Mouse (Mus musculus): ENCODE measurements around the gene Mllt1. TPM values are rescaled to one million over a fixed set of nuclear protein-coding genes. Genes with fewer than 3 reads are reported as not detected.

The Mllt1 gene
- polyA plus RNA-seq, 1 experiment from 2014 or later: 21.3 TPM

GRCm38 (mm10) chr17:56906166-56906565 is 29.0 kb downstream of the Mllt1 start:
- Histone ChIP-seq H3K9me3 (ENCODE audit: control insufficient read depth, low read length) (no peaks in the 10 kb centered on the region), H3K27me3 (replicated peaks; ENCODE audit: control insufficient read depth, insufficient read depth, low read length) (no peaks in the 10 kb centered on the region), H3K4me1 (replicated peaks; ENCODE audit: control insufficient read depth, insufficient read depth, low read length) (peaks cover 3% of the 10 kb centered on the region; the same call in 1 of the 2 replicates), H3K9ac (ENCODE audit: low read depth, low read length) (no peak overlapping the region), H3K4me2 (no peak overlapping the region), H3K27ac (ENCODE audit: low read depth, low read length) (no peak overlapping the region), H3K36me3 (ENCODE audit: control insufficient read depth, insufficient read depth, low read length) (peaks cover 28% of the 10 kb centered on the region), H3K4me3 (ENCODE audit: low read depth, low read length) (no peak overlapping the region)
- ATAC-seq (replicated peaks; ENCODE audit: low FRiP score) (no peak), DNase-seq (ENCODE audit: low spot score) (no peak)
- 86% methylated on average over 3 of the region's 3 CpGs for WGBS

- H3K4me1 ChIP-seq (replicated peaks; ENCODE audit: control insufficient read depth, insufficient read depth, low read length): peaks cover 3% of the 10 kb centered on the region; the same call in 1 of the 2 replicates
- no peak overlapping the region for H3K9ac ChIP-seq (ENCODE audit: low read depth, low read length)
- 86% methylated on average over 5 of the region's 5 CpGs for WGBS
- H3K27me3 ChIP-seq (replicated peaks; ENCODE audit: control insufficient read depth, insufficient read depth, low read length): no peaks in the 10 kb centered on the region
- DNase-seq (ENCODE audit: low spot score): no peak
- H3K27ac ChIP-seq (ENCODE audit: low read depth, low read length): no peak overlapping the region
- no peak overlapping the region for H3K4me3 ChIP-seq (ENCODE audit: low read depth, low read length)
- H3K36me3 ChIP-seq (ENCODE audit: control insufficient read depth, insufficient read depth, low read length): peaks cover 36% of the 10 kb centered on the region
- no peaks in the 10 kb centered on the region for H3K9me3 ChIP-seq (ENCODE audit: control insufficient read depth, low read length)
- ATAC-seq (replicated peaks; ENCODE audit: low FRiP score): no peak
- no peak overlapping the region for H3K4me2 ChIP-seq
Observed at GRCm38 (mm10) chr17:56902698-56903097, 32.5 kb downstream of the Mllt1 start.

- Histone ChIP-seq H3K4me3 (ENCODE audit: low read depth, low read length) (no peak overlapping the region), H3K9me3 (ENCODE audit: control insufficient read depth, low read length) (no peaks in the 10 kb centered on the region), H3K27ac (ENCODE audit: low read depth, low read length) (no peak overlapping the region), H3K36me3 (ENCODE audit: control insufficient read depth, insufficient read depth, low read length) (peaks cover 53% of the 10 kb centered on the region), H3K4me1 (replicated peaks; ENCODE audit: control insufficient read depth, insufficient read depth, low read length) (no peaks in the 10 kb centered on the region), H3K27me3 (replicated peaks; ENCODE audit: control insufficient read depth, insufficient read depth, low read length) (no peaks in the 10 kb centered on the region), H3K4me2 (no peak overlapping the region), H3K9ac (ENCODE audit: low read depth, low read length) (no peak overlapping the region)
- WGBS: 84% methylated on average over 7 of the region's 7 CpGs
- peak; percentile 72 for DNase-seq (ENCODE audit: low spot score)
- ATAC-seq (replicated peaks; ENCODE audit: low FRiP score): peak; percentile 75
Observed at GRCm38 (mm10) chr17:56897630-56898195, 37.5 kb downstream of the Mllt1 start.

- Histone ChIP-seq H3K9me3 (ENCODE audit: control insufficient read depth, low read length) (no peaks in the 10 kb centered on the region), H3K4me2 (no peak overlapping the region), H3K4me1 (replicated peaks; ENCODE audit: control insufficient read depth, insufficient read depth, low read length) (no peaks in the 10 kb centered on the region), H3K36me3 (ENCODE audit: control insufficient read depth, insufficient read depth, low read length) (peaks cover 53% of the 10 kb centered on the region), H3K4me3 (ENCODE audit: low read depth, low read length) (no peak overlapping the region), H3K27me3 (replicated peaks; ENCODE audit: control insufficient read depth, insufficient read depth, low read length) (no peaks in the 10 kb centered on the region), H3K27ac (ENCODE audit: low read depth, low read length) (no peak overlapping the region), H3K9ac (ENCODE audit: low read depth, low read length) (no peak overlapping the region)
- 89% methylated on average over 6 of the region's 6 CpGs for WGBS
- no peak for ATAC-seq (replicated peaks; ENCODE audit: low FRiP score)
- no peak for DNase-seq (ENCODE audit: low spot score)
Observed at GRCm38 (mm10) chr17:56896513-56897129, 38.6 kb downstream of the Mllt1 start.

- Histone ChIP-seq H3K9me3 (ENCODE audit: control insufficient read depth, low read length) (no peaks in the 10 kb centered on the region), H3K27me3 (replicated peaks; ENCODE audit: control insufficient read depth, insufficient read depth, low read length) (no peaks in the 10 kb centered on the region), H3K9ac (ENCODE audit: low read depth, low read length) (no peak overlapping the region), H3K4me2 (no peak overlapping the region), H3K4me1 (replicated peaks; ENCODE audit: control insufficient read depth, insufficient read depth, low read length) (no peaks in the 10 kb centered on the region), H3K36me3 (ENCODE audit: control insufficient read depth, insufficient read depth, low read length) (peaks cover 54% of the 10 kb centered on the region), H3K27ac (ENCODE audit: low read depth, low read length) (no peak overlapping the region), H3K4me3 (ENCODE audit: low read depth, low read length) (no peak overlapping the region)
- ATAC-seq (replicated peaks; ENCODE audit: low FRiP score): no peak
- no peak for DNase-seq (ENCODE audit: low spot score)
- whole genome bisulfite sequencing: 91% methylated on average over 9 of the region's 9 CpGs
Observed at GRCm38 (mm10) chr17:56895368-56895918, 39.8 kb downstream of the Mllt1 start.

DNA sequence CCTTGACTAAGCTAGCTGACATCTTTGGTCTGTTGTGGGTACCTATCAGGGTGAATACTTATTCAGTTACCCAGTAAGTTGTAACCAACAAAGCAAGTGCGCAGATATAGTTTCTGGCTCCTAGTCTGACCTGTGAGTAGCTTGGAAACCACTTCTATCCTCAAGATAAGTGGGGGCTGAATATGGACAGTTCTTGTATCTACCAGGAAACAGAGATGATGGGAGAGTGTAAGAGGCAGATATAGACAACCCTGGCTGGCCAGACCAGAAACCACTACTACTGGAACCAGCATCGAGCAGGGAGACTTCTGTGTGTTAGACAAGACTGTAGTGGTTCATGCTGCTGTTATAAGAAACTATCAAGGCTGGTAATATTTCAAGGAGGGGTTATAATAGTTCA is 45.2 kb downstream of the Mllt1 start:
- H3K9ac ChIP-seq (ENCODE audit: low read depth, low read length): no peak overlapping the region
- 55% methylated on average over 2 of the region's 2 CpGs for WGBS
- H3K4me1 ChIP-seq (replicated peaks; ENCODE audit: control insufficient read depth, insufficient read depth, low read length): no peaks in the 10 kb centered on the region
- H3K4me3 ChIP-seq (ENCODE audit: low read depth, low read length): no peak overlapping the region
- no peak; the same call in 1 of the 2 replicates for ATAC-seq (replicated peaks; ENCODE audit: low FRiP score)
- H3K27ac ChIP-seq (ENCODE audit: low read depth, low read length): no peak overlapping the region
- H3K4me2 ChIP-seq: no peak overlapping the region
- 0 out of 2 replicates have a peak, but pooled peaks cover 2% of the 10 kb centered on the region for H3K9me3 ChIP-seq (ENCODE audit: control insufficient read depth, low read length)
- H3K36me3 ChIP-seq (ENCODE audit: control insufficient read depth, insufficient read depth, low read length): peaks cover 26% of the 10 kb centered on the region
- no peaks in the 10 kb centered on the region for H3K27me3 ChIP-seq (replicated peaks; ENCODE audit: control insufficient read depth, insufficient read depth, low read length)
- no peak for DNase-seq (ENCODE audit: low spot score)

GRCm38 (mm10) chr17:56888050-56888449 is 47.2 kb downstream of the Mllt1 start:
- no peak for DNase-seq (ENCODE audit: low spot score)
- no peak overlapping the region for H3K4me3 ChIP-seq (ENCODE audit: low read depth, low read length)
- no peak overlapping the region for H3K4me2 ChIP-seq
- no peak overlapping the region for H3K27ac ChIP-seq (ENCODE audit: low read depth, low read length)
- H3K27me3 ChIP-seq (replicated peaks; ENCODE audit: control insufficient read depth, insufficient read depth, low read length): no peaks in the 10 kb centered on the region
- no peaks in the 10 kb centered on the region; the same call in 1 of the 2 replicates for H3K4me1 ChIP-seq (replicated peaks; ENCODE audit: control insufficient read depth, insufficient read depth, low read length)
- H3K9ac ChIP-seq (ENCODE audit: low read depth, low read length): no peak overlapping the region
- no peak for ATAC-seq (replicated peaks; ENCODE audit: low FRiP score)
- H3K36me3 ChIP-seq (ENCODE audit: control insufficient read depth, insufficient read depth, low read length): peaks cover 12% of the 10 kb centered on the region; the same call in 1 of the 2 replicates
- WGBS: 85% methylated on average over 2 of the region's 3 CpGs
- 0 out of 2 replicates have a peak, but pooled peaks cover 2% of the 10 kb centered on the region for H3K9me3 ChIP-seq (ENCODE audit: control insufficient read depth, low read length)

- no peaks in the 10 kb centered on the region for H3K27me3 ChIP-seq (replicated peaks; ENCODE audit: control insufficient read depth, insufficient read depth, low read length)
- no peaks in the 10 kb centered on the region for H3K36me3 ChIP-seq (ENCODE audit: control insufficient read depth, insufficient read depth, low read length)
- H3K27ac ChIP-seq (ENCODE audit: low read depth, low read length): no peak overlapping the region
- H3K9ac ChIP-seq (ENCODE audit: low read depth, low read length): no peak overlapping the region
- no peak overlapping the region for H3K4me3 ChIP-seq (ENCODE audit: low read depth, low read length)
- no peak overlapping the region for H3K4me2 ChIP-seq
- WGBS: 76% methylated on average over 17 of the region's 17 CpGs
- DNase-seq (ENCODE audit: low spot score) (no peak), ATAC-seq (replicated peaks; ENCODE audit: low FRiP score) (no peak)
- H3K9me3 ChIP-seq (ENCODE audit: control insufficient read depth, low read length): 0 out of 2 replicates have a peak, but pooled peaks cover 2% of the 10 kb centered on the region
- H3K4me1 ChIP-seq (replicated peaks; ENCODE audit: control insufficient read depth, insufficient read depth, low read length): no peaks in the 10 kb centered on the region; the same call in 1 of the 2 replicates
Observed at GRCm38 (mm10) chr17:56884809-56885208, 50.4 kb downstream of the Mllt1 start.
